Mouse (Mus musculus) bone marrow macrophage, adult 2 months (primary cell): Measurements from ENCODE around the gene Aip.

Experiments used
- CTCF ChIP-seq: IDR thresholded peaks from 2 replicates; pipeline ENCODE4 v1.5.1; 2012; ENCODE audit warnings: low read depth, mild to moderate bottlenecking, low read length, moderate library complexity
- POLR2A ChIP-seq: IDR thresholded peaks from 2 replicates; pipeline ENCODE4 v1.6.1; 2012; ENCODE audit warnings: mild to moderate bottlenecking, low read depth, low read length, borderline replicate concordance

DNA sequence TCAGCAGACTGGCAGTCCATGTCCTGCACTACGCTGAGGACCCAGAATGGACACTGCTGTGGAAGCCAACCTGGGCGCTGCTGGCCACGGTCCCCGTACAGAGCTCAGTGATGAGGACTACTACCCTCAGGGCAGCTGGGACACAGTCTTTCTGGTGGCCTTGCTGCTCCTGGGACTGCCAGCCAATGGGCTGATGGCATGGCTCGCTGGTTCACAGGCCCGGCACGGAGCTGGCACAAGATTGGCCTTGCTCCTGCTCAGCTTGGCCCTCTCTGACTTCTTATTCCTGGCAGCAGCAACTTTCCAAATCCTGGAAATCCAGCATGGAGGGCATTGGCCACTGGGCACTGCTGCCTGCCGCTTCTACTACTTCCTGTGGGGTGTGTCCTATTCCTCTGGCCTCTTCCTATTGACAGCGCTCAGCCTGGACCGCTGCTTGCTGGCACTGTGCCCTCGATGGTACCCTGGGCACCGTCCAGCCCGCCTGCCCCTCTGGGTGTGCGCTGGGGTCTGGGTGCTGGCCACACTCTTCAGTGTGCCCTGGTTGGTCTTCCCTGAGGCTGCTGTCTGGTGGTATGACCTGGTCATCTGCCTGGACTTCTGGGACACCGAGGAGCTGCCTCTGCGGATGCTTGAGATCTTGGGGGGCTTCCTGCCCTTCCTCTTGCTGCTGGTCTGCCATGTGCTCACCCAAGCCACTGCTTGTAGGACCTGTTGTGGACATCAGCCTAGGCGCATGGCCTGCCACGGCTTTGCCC, 16.9 kb upstream of the Aip start:
- TF ChIP-seq POLR2A, result no peak
- no peak for TF ChIP-seq CTCF
